Mouse (Mus musculus): ENCODE data around the gene Npepl1. TPM values are rescaled to one million over a fixed set of nuclear protein-coding genes. Genes with fewer than 3 reads are reported as not detected.

Gene Npepl1
- total and polyA plus RNA-seq, 3 experiments, result 17.3 to 46.9 TPM; not detected in 1

GRCm38 (mm10) chr2:174077776-174078338 is 32.3 kb upstream of the Npepl1 start:
- TF ChIP-seq SMC3 (IDR thresholded peaks at IDR 0.05; ENCODE audit: low read depth, low read length) (no peak), MXI1 (IDR thresholded peaks at IDR 0.05; ENCODE audit: low read depth, low read length) (peak; percentile 69), RCOR1 (IDR thresholded peaks at IDR 0.05; ENCODE audit: low read depth, low read length) (no peak), TAL1 (IDR thresholded peaks at IDR 0.05; ENCODE audit: low read length) (no peak), MAFK (IDR thresholded peaks at IDR 0.05; ENCODE audit: borderline replicate concordance, low read depth, low read length) (no peak), CHD1 (IDR thresholded peaks at IDR 0.05; ENCODE audit: low read depth, low read length) (no peak), USF2 (IDR thresholded peaks at IDR 0.05; ENCODE audit: borderline replicate concordance in 1 of 2, insufficient read depth in 1 of 2, low read depth in 1 of 2, low read length in 2 of 2) (no peak), USF1 (IDR thresholded peaks at IDR 0.05; ENCODE audit: low read depth, low read length) (no peak), ZNF384 (IDR thresholded peaks at IDR 0.05; ENCODE audit: low read depth, low read length) (peak; percentile 78), POLR2AphosphoS5 (IDR thresholded peaks at IDR 0.05; ENCODE audit: borderline replicate concordance, low read depth, low read length) (no peak), SIN3A (IDR thresholded peaks at IDR 0.05; ENCODE audit: low read length) (peak; percentile 68), MAZ (IDR thresholded peaks at IDR 0.05; ENCODE audit: low read depth, low read length) (no peak), GATA1 (IDR thresholded peaks at IDR 0.05; ENCODE audit: low read depth, low read length) (no peak), MEF2A (IDR thresholded peaks at IDR 0.05; ENCODE audit: extremely low read depth, insufficient replicate concordance, low read depth, low read length, poor library complexity, severe bottlenecking) (no peak), CTCF (IDR thresholded peaks at IDR 0.05 in 2 of 3, conservative IDR thresholded peaks at IDR 0.05 in 1 of 3; ENCODE audit: control insufficient read depth in 1 of 3, insufficient read depth in 1 of 3, low read depth in 2 of 3, low read length in 3 of 3, poor library complexity in 1 of 3, severe bottlenecking in 1 of 3) (peak in 1 of 3 experiments; percentile 1; a peak in 1 of 6 replicates), ZC3H11A (IDR thresholded peaks at IDR 0.05; ENCODE audit: low read depth, low read length) (no peak), HCFC1 (IDR thresholded peaks at IDR 0.05; ENCODE audit: low read depth, low read length) (peak; percentile 24; the same call in 1 of the 2 replicates), JUND (IDR thresholded peaks at IDR 0.05; ENCODE audit: low read depth, low read length) (no peak), CHD2 (IDR thresholded peaks at IDR 0.05; ENCODE audit: low read length) (no peak), GABPA (IDR thresholded peaks at IDR 0.05; ENCODE audit: low read depth, low read length) (no peak), UBTF (IDR thresholded peaks at IDR 0.05; ENCODE audit: borderline replicate concordance, insufficient read depth, low read depth, low read length) (no peak), MYC (IDR thresholded peaks at IDR 0.05; ENCODE audit: low read depth, low read length) (peak; percentile 81), ZMIZ1 (IDR thresholded peaks at IDR 0.05; ENCODE audit: low read depth, low read length) (no peak), ELF1 (IDR thresholded peaks at IDR 0.05; ENCODE audit: low read depth, low read length) (no peak), E2F4 (IDR thresholded peaks at IDR 0.05; ENCODE audit: borderline replicate concordance, low read depth, low read length) (no peak), RAD21 (IDR thresholded peaks at IDR 0.05; ENCODE audit: low read depth, low read length) (no peak), KAT2A (conservative IDR thresholded peaks at IDR 0.05; ENCODE audit: low read depth, low read length) (no peak), MAX (IDR thresholded peaks at IDR 0.05; ENCODE audit: low read length) (peak; percentile 54), NELFE (IDR thresholded peaks at IDR 0.05; ENCODE audit: low read depth, low read length) (no peak)
- peak; percentile 51 for DNase-seq (ENCODE audit: low read depth, low spot score)
- Histone ChIP-seq H3K27me3 (ENCODE audit: control insufficient read depth in 1 of 2, insufficient read depth in 2 of 2, low read length in 2 of 2) (no peaks in the 10 kb centered on the region), H3K9me3 (replicated peaks; ENCODE audit: insufficient read depth, low read length) (no peaks in the 10 kb centered on the region), H3K79me2 (ENCODE audit: control insufficient read depth, insufficient read depth, low read length, poor library complexity) (peaks cover 46% of the 10 kb centered on the region), H3K9ac (ENCODE audit: control insufficient read depth, low read depth, low read length, poor library complexity, severe bottlenecking) (peak overlapping the region; percentile 81), H3K36me3 (ENCODE audit: control insufficient read depth in 1 of 2, insufficient read depth in 2 of 2, low read length in 2 of 2) (peaks cover 0 to 14% of the 10 kb centered on the region in 2 experiments; a peak in 2 of 4 replicates), H3K4me3 (ENCODE audit: control insufficient read depth in 1 of 2, insufficient read depth in 1 of 2, low read depth in 2 of 2, low read length in 2 of 2) (peak overlapping the region; percentile 55 to 73), H3K4me1 (ENCODE audit: control insufficient read depth in 1 of 2, insufficient read depth in 2 of 2, low read length in 2 of 2) (peaks cover 3 to 4% of the 10 kb centered on the region in 2 experiments; a peak in 2 of 4 replicates), H3K27ac (ENCODE audit: control insufficient read depth, low read depth, low read length) (peak overlapping the region; percentile 66)
